Mouse (Mus musculus) bone marrow, adult 2 months (tissue): Measurements from ENCODE around the gene Hrg.

ENCODE experiments used
- CTCF ChIP-seq: fragments of 200-500 bp; IDR thresholded peaks from 2 replicates; pipeline ENCODE4 v1.5.1; 2011; ENCODE audit warnings: low read length, control low read depth; ENCODE audit not compliant: control insufficient read depth, insufficient read depth
- POLR2A ChIP-seq: fragments of 200-500 bp; IDR thresholded peaks from 2 replicates; pipeline ENCODE4 v1.6.1; 2011; ENCODE audit warnings: low read depth, mild to moderate bottlenecking, control low read depth, low read length, borderline replicate concordance; ENCODE audit not compliant: control insufficient read depth

DNA sequence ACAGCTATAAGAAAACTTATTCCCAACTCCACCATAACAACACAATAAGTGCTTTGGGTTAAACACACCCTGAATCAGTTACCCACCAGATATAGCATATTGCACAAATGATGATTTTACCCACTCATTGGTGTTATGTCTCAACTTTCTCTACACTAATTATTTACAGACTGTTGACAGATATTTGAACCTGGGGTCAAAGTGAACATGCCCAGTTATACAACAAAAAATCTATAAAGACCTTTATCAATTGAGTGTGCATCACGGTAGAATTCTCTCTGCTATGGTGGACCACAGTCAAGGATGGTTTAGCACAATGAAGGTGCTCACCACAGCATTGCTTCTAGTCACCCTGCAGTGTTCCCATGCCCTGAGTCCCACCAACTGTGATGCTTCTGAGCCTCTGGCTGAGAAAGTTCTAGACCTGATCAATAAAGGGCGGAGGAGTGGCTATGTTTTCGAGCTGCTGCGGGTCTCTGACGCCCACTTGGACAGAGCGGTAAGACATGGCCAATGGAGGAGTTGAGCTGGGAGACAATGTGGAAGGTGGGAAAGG is at the start of gene Hrg:
- TF ChIP-seq POLR2A (no peak), CTCF (no peak)
